Mouse (Mus musculus): ENCODE results near the gene Psmd11. TPM values are rescaled to one million over a fixed set of nuclear protein-coding genes. Genes with fewer than 3 reads are reported as not detected.

Psmd11 gene
- polyA plus RNA-seq, 1 experiment from 2014 or later = 383 TPM

Other genes with a start within 250 kb of the Psmd11 start
- 3.3 and 3.8 TPM in 2 replicates for gene Rnf135, start 244.8 kb upstream of the Psmd11 start, polyA plus RNA-seq (2014; fragmentation: Nextera tagmentation; extraction: Ambion mirVana)
- gene Rhot1, start 219.6 kb upstream of the Psmd11 start, polyA plus RNA-seq (2014; fragmentation: Nextera tagmentation; extraction: Ambion mirVana) = 73.8 and 74.9 TPM in 2 replicates
- gene Rhbdl3, start 127.7 kb upstream of the Psmd11 start, polyA plus RNA-seq (2014; fragmentation: Nextera tagmentation; extraction: Ambion mirVana) = 13.4 and 16.4 TPM in 2 replicates
- gene 5730455P16Rik, start 50.6 kb upstream of the Psmd11 start, polyA plus RNA-seq (2014; fragmentation: Nextera tagmentation; extraction: Ambion mirVana) = 24.9 and 25.2 TPM in 2 replicates
- 332 and 351 TPM in 2 replicates for gene Zfp207, start 45.3 kb upstream of the Psmd11 start, polyA plus RNA-seq (2014; fragmentation: Nextera tagmentation; extraction: Ambion mirVana)
- gene Cdk5r1, start 48.4 kb downstream of the Psmd11 start, polyA plus RNA-seq (2014; fragmentation: Nextera tagmentation; extraction: Ambion mirVana) = 21.5 and 23.7 TPM in 2 replicates